8 mouse cellular contexts compared by ENCODE assay signal in the genomic region with DNA sequence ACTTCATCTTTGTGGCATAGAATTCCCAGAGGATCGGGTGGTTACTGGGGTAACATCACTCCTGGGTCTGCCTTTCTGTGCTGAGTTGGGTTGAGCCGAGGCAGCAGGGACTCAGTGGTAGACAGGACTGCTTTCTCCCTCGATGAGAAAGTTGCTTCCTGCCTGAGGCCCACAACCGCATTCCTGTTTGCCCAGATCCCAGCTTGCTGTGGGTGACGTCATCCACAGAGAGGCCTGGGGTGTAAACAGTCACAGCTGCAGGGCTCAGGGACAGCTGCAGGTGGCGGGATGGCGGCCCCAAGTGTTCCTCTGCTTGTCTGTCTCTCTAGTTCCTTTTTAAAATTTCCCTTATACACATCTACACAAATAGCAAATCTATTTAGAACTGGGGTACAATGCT. TPM values are rescaled to one million over a fixed set of nuclear protein-coding genes. Genes with fewer than 3 reads are reported as not detected.
DNase-seq lines count a peak whose midpoint lies in the region; ATAC-seq and TF ChIP-seq lines count a peak whose summit lies in the region.

No protein-coding gene starts in this region.

- peak; percentile 49 for DNase-seq in adrenal gland, postnatal 25 days
- peak; percentile 71 for DNase-seq in forebrain, postnatal 0 days
- peak; percentile 68 for DNase-seq in hindbrain, embryonic 10.5 days (ENCODE audit: low spot score)
- peak; percentile 75 for DNase-seq in left cerebral cortex, adult 11 months (ENCODE audit: low spot score)
- DNase-seq in lung, postnatal 25 days (ENCODE audit: low spot score) = peak; percentile 87
- peak; percentile 83 for DNase-seq in right cerebral cortex, adult 18-20 months
- DNase-seq in cerebellum, adult 9-10 months = no peak

- peak; percentile 79 for ATAC-seq in forebrain, postnatal 0 days

- WGBS in forebrain, postnatal 0 days = 1% methylated on average over 7 of the region's 7 CpGs
- 6% methylated on average over 7 of the region's 7 CpGs for WGBS in hindbrain, embryonic 10.5 days

- H3K4me2 ChIP-seq in forebrain, postnatal 0 days (ENCODE audit: low read depth) = peak overlapping the region; percentile 37

- no peaks in the 10 kb centered on the region for H3K9me3 ChIP-seq in ES-Bruce4 (replicated peaks; ENCODE audit: control insufficient read depth, insufficient read depth, low read length, poor library complexity, severe bottlenecking)
- H3K9me3 ChIP-seq in forebrain, postnatal 0 days (ENCODE audit: low read length) = no peaks in the 10 kb centered on the region
- H3K9me3 ChIP-seq in hindbrain, embryonic 10.5 days = no peaks in the 10 kb centered on the region

- peaks cover 6% of the 10 kb centered on the region for H3K4me1 ChIP-seq in ES-Bruce4 (ENCODE audit: control insufficient read depth, insufficient read depth, low read length)
- peaks cover 38% of the 10 kb centered on the region for H3K4me1 ChIP-seq in forebrain, postnatal 0 days (ENCODE audit: insufficient read depth)
- peaks cover 86% of the 10 kb centered on the region for H3K4me1 ChIP-seq in hindbrain, embryonic 10.5 days (replicated peaks)

- no peaks in the 10 kb centered on the region for H3K27me3 ChIP-seq in ES-Bruce4 (ENCODE audit: control insufficient read depth, insufficient read depth, low read length, poor library complexity, severe bottlenecking)
- no peaks in the 10 kb centered on the region for H3K27me3 ChIP-seq in forebrain, postnatal 0 days (ENCODE audit: insufficient read depth, low read length)
- H3K27me3 ChIP-seq in hindbrain, embryonic 10.5 days (ENCODE audit: insufficient read depth, poor library complexity, severe bottlenecking) = no peaks in the 10 kb centered on the region

- TF ChIP-seq EP300 in ES-Bruce4 (IDR thresholded peaks at IDR 0.05; ENCODE audit: insufficient read depth, low read depth, low read length) = peak; percentile 95

- H3K9ac ChIP-seq in ES-Bruce4 (ENCODE audit: low read depth, poor library complexity, severe bottlenecking) = peak overlapping the region; percentile 68
- peak overlapping the region; percentile 33; the same call in 1 of the 2 replicates for H3K9ac ChIP-seq in forebrain, postnatal 0 days

- peak; percentile 19 for TF ChIP-seq CTCF in ES-Bruce4 (IDR thresholded peaks at IDR 0.05; ENCODE audit: low read depth, low read length)
- peak; percentile 33; the same call in 1 of the 2 replicates for TF ChIP-seq CTCF in forebrain, postnatal 0 days (IDR thresholded peaks at IDR 0.05; ENCODE audit: low read depth)

- H3K27ac ChIP-seq in ES-Bruce4 (ENCODE audit: insufficient read depth, low read length) = peak overlapping the region; percentile 97
- H3K27ac ChIP-seq in forebrain, postnatal 0 days (ENCODE audit: low read depth, low read length) = peak overlapping the region; percentile 73
- peak overlapping the region; percentile 83 for H3K27ac ChIP-seq in hindbrain, embryonic 10.5 days

- H3K36me3 ChIP-seq in ES-Bruce4 (ENCODE audit: control insufficient read depth, insufficient read depth, low read length, poor library complexity, severe bottlenecking) = no peaks in the 10 kb centered on the region
- no peaks in the 10 kb centered on the region for H3K36me3 ChIP-seq in forebrain, postnatal 0 days (ENCODE audit: insufficient read depth)
- H3K36me3 ChIP-seq in hindbrain, embryonic 10.5 days = peaks cover 16% of the 10 kb centered on the region

- no peak for TF ChIP-seq POLR2A in ES-Bruce4 (IDR thresholded peaks at IDR 0.05; ENCODE audit: insufficient read depth, low read length)

- H3K4me3 ChIP-seq in ES-Bruce4 (ENCODE audit: low read depth, low read length) = peak overlapping the region; percentile 74
- no peak overlapping the region for H3K4me3 ChIP-seq in forebrain, postnatal 0 days (ENCODE audit: low read depth, low read length)
- H3K4me3 ChIP-seq in hindbrain, embryonic 10.5 days = peak overlapping the region; percentile 26; the same call in 1 of the 2 replicates

RNA-seq across cellular contexts. Expression of gene Prrc2b, which starts 16.9 kb away (rescaled TPM):
- polyA plus RNA-seq in ES-Bruce4 (2011; ENCODE audit: insufficient read depth, insufficient read length, low read depth, missing spikeins) = 106 and 112 TPM in 2 replicates
- total RNA-seq in adrenal gland, postnatal 25 days (2021) = 112 and 128 TPM in 2 replicates
- 92.1 and 131 TPM in 2 replicates for total RNA-seq in forebrain, postnatal 0 days (2014; rRNA removed)
- 40.7 and 60.4 TPM in 2 replicates for polyA plus RNA-seq in forebrain, postnatal 0 days (2015; fragmentation: Nextera tagmentation; extraction: Ambion mirVana)
- polyA plus RNA-seq in hindbrain, embryonic 10.5 days (2016; fragmentation: Nextera tagmentation; extraction: Ambion mirVana) = 55.6 and 68.9 TPM in 2 replicates
